Mouse (Mus musculus) E14TG2a.4 (cell line): Measurements from ENCODE around the gene Gm14401.
"Not testable (repeated sequence)": the region's sequence is repeated elsewhere in the genome, so short reads cannot be mapped to it uniquely, and the experiment has no call there.

Experiments used
- CTCF ChIP-seq: conservative IDR thresholded peaks from 2 replicates; pipeline ENCODE4 v1.5.1; 2014; ENCODE audit warnings: low read length
- NANOG ChIP-seq: IDR thresholded peaks from 2 replicates; pipeline ENCODE4 v1.6.1; 2014; ENCODE audit warnings: borderline replicate concordance, low read length, mixed read lengths

DNA sequence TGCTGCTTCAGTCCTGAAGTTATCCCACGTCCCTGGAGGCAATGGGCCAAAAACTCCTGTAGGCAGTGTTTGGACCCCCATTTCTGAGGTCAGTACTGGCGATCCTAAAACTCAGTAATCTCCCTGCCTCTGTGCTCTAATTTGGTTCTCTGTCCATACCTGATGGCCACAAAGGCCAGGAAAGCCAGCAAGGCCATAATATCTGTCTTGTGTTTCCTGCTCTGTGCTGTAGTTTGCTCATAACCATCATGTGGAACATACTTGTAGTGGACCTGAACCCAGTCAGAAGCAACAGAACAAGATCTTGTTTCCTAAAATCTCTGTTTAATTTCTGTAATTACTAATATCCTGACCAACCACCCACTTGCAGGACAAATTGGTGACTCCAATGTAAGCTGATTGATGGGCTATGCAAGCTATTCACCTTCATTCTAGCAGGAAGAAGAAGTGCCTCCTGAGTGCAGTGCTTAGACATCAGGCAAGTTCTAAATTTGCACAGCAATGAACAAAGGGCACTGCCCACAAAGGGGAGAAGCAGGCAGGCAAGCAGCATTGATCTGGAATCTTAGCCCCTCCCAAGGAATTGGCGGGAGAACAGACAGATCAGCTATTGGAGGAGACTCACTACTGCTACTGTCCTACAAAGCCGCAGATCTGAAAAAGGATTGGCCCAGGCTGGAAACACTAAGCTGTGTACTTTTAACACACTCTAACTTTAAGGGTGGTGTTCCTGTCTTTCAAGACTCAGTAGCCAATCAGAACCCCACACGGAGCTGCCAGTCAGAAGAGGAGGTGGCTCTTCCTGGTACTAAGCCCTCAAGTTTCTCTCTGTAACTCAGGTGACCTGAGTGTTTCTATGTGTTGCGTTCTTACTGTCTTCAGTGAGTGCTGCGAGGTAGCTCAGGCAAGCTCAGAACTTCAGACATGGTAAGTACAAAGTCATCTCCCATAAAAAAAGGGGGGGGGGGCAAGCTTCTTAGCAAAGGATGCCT lies at the start of gene Gm14401:
- TF ChIP-seq CTCF = not testable (repeated sequence)
- peak; percentile 17; the same call in 1 of the 2 replicates for TF ChIP-seq NANOG
